Mouse (Mus musculus) lung, postnatal 10 days (tissue): ENCODE results near the gene Agap2.

Source experiments
- DNase-seq: peaks from one replicate; pipeline ENCODE4 v3.0.0; 2021

Agap2 gene

DNA sequence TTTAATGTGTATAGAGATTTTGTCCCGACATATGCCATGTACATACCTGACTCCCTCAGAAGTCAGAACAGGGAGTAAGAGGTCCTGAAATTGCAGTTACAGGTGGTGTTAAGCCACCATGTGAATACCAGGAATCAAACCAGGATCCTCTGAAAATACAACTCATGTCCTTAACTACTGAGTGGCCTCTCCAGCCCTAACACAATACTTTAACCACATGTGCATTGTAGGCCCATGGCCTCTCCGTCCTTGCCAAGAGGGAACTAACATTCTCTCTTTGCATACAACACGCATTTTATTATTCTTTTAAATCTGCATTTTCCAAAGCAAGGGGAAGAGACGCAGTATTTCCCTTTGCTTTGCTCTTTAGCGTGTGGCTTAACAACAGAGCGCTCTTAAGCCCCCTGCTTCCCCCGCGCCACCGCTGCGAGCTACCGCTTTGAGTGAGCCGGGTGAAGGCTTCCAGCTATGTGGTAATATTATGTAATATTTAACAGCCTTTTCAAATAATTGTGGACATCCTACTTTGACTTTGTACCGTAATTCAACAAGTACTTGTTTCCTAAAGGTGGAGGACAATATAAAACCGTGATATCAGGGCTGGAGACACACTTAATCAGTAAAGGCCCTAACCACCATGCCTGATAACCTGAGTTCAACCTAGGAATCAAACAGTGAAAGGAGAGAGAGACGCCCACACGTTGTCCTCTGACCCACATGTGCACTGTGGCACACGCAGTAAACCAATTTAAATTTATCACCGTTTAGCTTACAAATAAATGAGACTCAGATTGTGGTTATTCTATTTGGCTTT lies 63.5 kb downstream of the Agap2 start:
- no peak for DNase-seq

DNA sequence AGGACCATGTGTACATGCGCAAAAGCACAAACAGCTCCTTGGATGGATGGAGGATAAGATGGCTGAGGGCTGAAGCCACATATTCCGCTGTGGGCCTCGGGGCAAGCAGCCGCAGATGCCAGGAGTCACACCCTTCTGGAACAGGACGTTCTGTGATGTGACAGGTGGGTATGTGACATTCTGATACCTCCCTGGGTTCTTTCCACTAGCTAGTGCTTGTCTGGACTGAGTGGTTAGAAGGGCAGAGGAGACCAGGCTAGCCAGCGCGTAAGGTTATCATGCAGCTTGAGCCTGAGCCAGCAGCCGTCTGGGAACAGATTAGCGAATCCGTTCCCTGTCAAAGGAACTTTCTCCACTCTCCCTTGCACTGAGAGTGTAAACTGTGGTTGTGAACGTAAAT lies 65.9 kb downstream of the Agap2 start:
- DNase-seq, result no peak

DNA sequence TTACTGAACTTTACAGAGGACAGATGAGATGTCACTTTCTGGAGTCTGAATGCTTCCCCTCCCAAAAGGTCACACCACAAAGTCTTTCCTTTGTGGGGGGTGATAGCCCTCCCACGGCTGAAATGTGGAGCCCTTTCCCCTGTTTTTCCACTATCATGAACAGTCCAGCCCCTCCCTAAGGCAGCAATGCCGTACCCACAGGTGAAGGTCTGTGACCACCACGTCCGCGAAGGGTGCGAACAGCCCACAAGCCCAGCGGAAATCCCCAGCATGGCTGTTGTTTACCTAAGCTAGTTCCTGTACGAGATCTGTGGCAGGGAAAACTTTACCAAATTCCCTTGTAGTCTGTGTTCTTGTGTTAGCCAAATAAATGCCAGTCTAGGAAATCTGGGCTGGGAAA lies 66.4 kb downstream of the Agap2 start:
- DNase-seq, result no peak
